Mouse (Mus musculus) liver, adult 2 months (tissue): Measurements from ENCODE around the gene Olfr930.

ENCODE experiments used
- CTCF ChIP-seq: fragments of 200-500 bp; IDR thresholded peaks from 2 replicates; pipeline ENCODE4 v1.5.1; 2011; ENCODE audit warnings: low read depth, low read length, control low read depth
- POLR2A ChIP-seq: fragments of 200-500 bp; IDR thresholded peaks from 2 replicates; pipeline ENCODE4 v1.6.1; 2011; ENCODE audit warnings: low read length, control low read depth; ENCODE audit not compliant: insufficient read depth; ENCODE audit errors: extremely low read depth

DNA sequence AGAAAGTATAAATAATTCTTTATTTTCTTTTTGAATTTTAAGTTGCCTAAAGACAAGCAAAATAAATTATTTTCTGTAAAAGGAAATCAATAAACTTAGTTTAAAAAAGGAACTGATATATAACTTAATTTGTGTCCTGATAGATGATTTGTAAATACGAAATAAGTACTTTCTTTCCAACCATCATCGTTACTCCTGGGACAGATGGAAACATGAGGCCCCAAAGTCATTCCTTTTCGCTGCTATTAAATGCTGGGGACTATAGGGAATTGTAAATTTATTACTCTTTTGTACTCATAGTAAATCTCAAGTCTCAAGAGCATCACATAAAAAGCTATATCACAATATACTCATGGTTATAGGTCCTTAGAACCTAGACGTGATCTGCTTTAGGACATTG lies 42.4 kb downstream of the Olfr930 start, which contains the start of gene Olfr933:
- TF ChIP-seq POLR2A (no peak), CTCF (no peak)
